Mouse (Mus musculus) embryonic facial prominence, embryonic 13.5 days (tissue): Measurements from ENCODE around the gene Tmem43. TPM values are rescaled to one million over a fixed set of nuclear protein-coding genes. Genes with fewer than 3 reads are reported as not detected.

Experiments
- ATAC-seq: fragments of 200-750 bp; cut with Nextera tagmentation; 2 replicates; pipeline ENCODE4 v1.8.0; 2017; ENCODE audit warnings: low read depth; ENCODE audit not compliant: insufficient number of reproducible peaks, insufficient read depth, low FRiP score, low TSS enrichment
- H3K27ac ChIP-seq: fragments of 300-500 bp; sonication (generic); 2 replicates; pipeline ENCODE4 v1.5.1; 2015; ENCODE audit warnings: moderate library complexity, mild to moderate bottlenecking, inconsistent platforms
- H3K27me3 ChIP-seq: fragments of 300-500 bp; sonication (generic); 2 replicates; pipeline ENCODE4 v1.6.1; 2015; ENCODE audit warnings: mild to moderate bottlenecking, inconsistent platforms
- H3K36me3 ChIP-seq: fragments of 300-500 bp; sonication (generic); 2 replicates; pipeline ENCODE4 v1.6.1; 2015; ENCODE audit warnings: mild to moderate bottlenecking, inconsistent platforms
- H3K4me1 ChIP-seq: fragments of 300-500 bp; sonication (generic); 2 replicates; pipeline ENCODE4 v1.6.1; 2015; ENCODE audit warnings: inconsistent platforms
- H3K4me2 ChIP-seq: fragments of 300-500 bp; sonication (generic); 2 replicates; pipeline ENCODE4 v1.6.1; 2015; ENCODE audit warnings: moderate library complexity, mild to moderate bottlenecking, inconsistent platforms
- H3K4me3 ChIP-seq: fragments of 300-500 bp; sonication (generic); 2 replicates; pipeline ENCODE4 v1.5.1; 2015; ENCODE audit warnings: mild to moderate bottlenecking, inconsistent platforms
- H3K9ac ChIP-seq: fragments of 300-500 bp; sonication (generic); 2 replicates; pipeline ENCODE4 v1.6.1; 2015; ENCODE audit warnings: mild to moderate bottlenecking, inconsistent platforms
- H3K9me3 ChIP-seq: fragments of 300-500 bp; sonication (generic); 2 replicates; pipeline ENCODE4 v1.6.1; 2016; ENCODE audit warnings: inconsistent platforms
- WGBS: fragments of 180-500 bp; shearing (Covaris S2); methylation state at CpG from one replicate; pipeline ENCODE4 v1.1.7; 2015; ENCODE audit warnings: mixed read lengths; 5-methylcytosine and 5-hydroxymethylcytosine counted together
- polyA plus RNA-seq: library from polyadenylated mRNA; unstranded; fragments of >200 nt; fragmentation: Nextera tagmentation; extraction: Ambion mirVana; gene quantifications from 2 replicates; pipeline ENCODE4 v1.2.1, GENCODE M21; 2015

The Tmem43 gene
- polyA plus RNA-seq, 1 experiment from 2014 or later, result 61.7 TPM

DNA sequence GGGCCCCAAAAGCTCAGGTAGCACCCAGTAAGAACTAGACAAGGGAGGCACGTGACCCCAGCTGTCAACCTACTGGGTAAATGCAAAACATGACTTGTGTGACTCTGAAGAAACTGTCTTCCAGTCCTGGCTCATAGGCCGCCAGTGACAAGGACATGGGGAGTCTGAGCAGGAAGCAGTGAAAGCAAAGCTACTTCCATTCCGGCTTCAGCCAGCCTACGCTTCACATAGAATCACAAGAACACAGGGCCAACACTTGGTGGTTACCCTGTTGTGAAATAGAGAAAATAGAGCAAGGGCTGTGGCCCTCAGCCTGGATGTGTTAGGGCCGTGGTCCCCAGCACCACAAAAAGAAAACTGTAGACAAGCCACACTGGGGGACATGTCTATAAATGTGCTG is 49.3 kb downstream of the Tmem43 start:
- no peak overlapping the region for H3K4me3 ChIP-seq
- H3K9me3 ChIP-seq, result no peaks in the 10 kb centered on the region
- H3K4me1 ChIP-seq, result no peaks in the 10 kb centered on the region
- no peak overlapping the region for H3K27ac ChIP-seq
- H3K27me3 ChIP-seq, result no peaks in the 10 kb centered on the region
- WGBS, result 93% methylated on average over 5 of the region's 5 CpGs
- no peak for ATAC-seq
- peaks cover 73% of the 10 kb centered on the region for H3K36me3 ChIP-seq
- H3K9ac ChIP-seq, result no peak overlapping the region
- H3K4me2 ChIP-seq, result no peak overlapping the region

DNA sequence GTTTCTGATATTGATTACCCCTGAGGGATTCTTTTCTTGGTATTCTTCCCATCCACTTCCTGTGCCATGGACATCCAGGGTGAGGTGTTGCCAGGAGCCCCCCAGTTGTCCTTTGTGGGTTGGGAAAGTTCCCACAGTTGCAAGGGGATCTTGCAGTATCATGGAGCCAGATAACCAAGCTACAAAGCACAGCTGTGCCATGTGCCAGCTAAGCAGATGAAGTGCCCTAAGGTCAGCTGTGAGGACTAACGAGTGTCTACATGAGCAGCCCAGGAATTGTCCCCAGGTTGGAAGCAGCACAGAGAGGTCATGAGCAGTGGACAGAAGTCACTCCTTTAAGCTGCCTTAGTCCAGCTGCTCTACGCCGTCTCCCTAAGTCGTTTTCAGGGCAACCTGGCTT is 52.0 kb downstream of the Tmem43 start:
- Histone ChIP-seq H3K4me1 (no peaks in the 10 kb centered on the region), H3K9me3 (no peaks in the 10 kb centered on the region), H3K9ac (no peak overlapping the region), H3K36me3 (peaks cover 60% of the 10 kb centered on the region), H3K27ac (no peak overlapping the region), H3K27me3 (no peaks in the 10 kb centered on the region), H3K4me2 (no peak overlapping the region), H3K4me3 (no peak overlapping the region)
- no peak for ATAC-seq
- WGBS, result 80% methylated on average over 4 of the region's 4 CpGs

DNA sequence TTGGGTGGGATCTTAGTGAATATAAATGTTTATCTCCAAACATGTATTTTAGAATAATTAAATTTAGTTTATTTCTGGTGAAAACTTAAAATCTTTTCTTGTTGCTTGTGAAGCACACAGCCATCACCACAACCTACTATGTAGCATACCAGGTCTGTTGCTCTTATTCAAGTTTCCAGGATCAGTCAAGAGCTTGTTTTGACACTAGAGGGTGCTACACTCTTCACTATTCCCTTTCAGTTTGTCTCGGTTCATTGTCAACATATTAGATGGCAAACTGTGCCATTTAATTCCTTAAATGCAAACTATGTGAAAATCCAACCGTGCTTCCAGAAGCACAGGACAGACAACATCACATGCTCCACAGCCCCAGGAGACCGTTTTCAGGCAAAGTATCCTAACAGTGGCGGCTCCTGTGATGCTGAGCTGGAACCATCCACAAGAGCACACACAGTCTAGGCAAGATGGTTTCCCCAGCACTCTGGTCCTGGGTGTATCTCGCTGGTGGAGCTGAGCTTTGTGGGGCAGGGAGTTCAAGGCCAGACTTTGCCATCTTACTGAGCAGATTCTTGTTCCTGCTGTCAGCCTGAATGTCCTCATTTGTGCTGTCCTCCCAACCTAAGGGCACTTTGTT is 53.8 kb downstream of the Tmem43 start:
- Histone ChIP-seq H3K27me3 (no peaks in the 10 kb centered on the region), H3K27ac (no peak overlapping the region), H3K4me3 (no peak overlapping the region), H3K36me3 (peaks cover 42% of the 10 kb centered on the region), H3K9ac (no peak overlapping the region), H3K4me1 (peaks cover under 1% of the 10 kb centered on the region; the same call in 1 of the 2 replicates), H3K4me2 (no peak overlapping the region), H3K9me3 (no peaks in the 10 kb centered on the region)
- 37% methylated on average over 5 of the region's 5 CpGs for WGBS
- no peak for ATAC-seq

DNA sequence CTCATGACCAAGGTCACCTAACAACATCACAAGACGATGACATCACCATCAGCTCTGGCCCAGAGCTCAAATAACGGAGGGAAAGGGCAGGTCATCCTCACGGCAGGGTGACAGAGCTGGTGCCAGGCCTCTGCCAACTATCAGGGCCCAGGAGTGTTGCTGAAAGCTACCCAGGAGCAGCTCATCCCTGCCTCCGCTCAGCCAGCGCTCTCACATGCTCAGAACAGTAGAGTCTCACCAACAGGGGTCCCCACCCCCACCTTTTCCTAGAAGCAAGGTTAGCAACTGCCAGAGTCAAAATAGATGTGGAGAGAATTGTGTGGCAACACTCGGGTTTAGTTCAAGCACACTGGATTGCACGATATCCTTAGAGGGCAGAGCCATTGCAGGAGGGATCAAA is 54.8 kb downstream of the Tmem43 start:
- no peak overlapping the region for H3K4me2 ChIP-seq
- no peaks in the 10 kb centered on the region for H3K27me3 ChIP-seq
- no peak overlapping the region for H3K9ac ChIP-seq
- no peak overlapping the region for H3K4me3 ChIP-seq
- H3K36me3 ChIP-seq, result peaks cover 32% of the 10 kb centered on the region
- no peak for ATAC-seq
- no peak overlapping the region for H3K27ac ChIP-seq
- H3K9me3 ChIP-seq, result no peaks in the 10 kb centered on the region
- 83% methylated on average over 7 of the region's 7 CpGs for WGBS
- peaks cover 9% of the 10 kb centered on the region for H3K4me1 ChIP-seq

GRCm38 (mm10) chr6:91530673-91531072 is 57.2 kb downstream of the Tmem43 start:
- no peak overlapping the region for H3K9ac ChIP-seq
- WGBS, result 82% methylated on average over 8 of the region's 8 CpGs
- H3K4me2 ChIP-seq, result no peak overlapping the region
- peaks cover 16% of the 10 kb centered on the region for H3K4me1 ChIP-seq
- no peak for ATAC-seq
- no peaks in the 10 kb centered on the region for H3K9me3 ChIP-seq
- no peaks in the 10 kb centered on the region for H3K27me3 ChIP-seq
- no peak overlapping the region for H3K27ac ChIP-seq
- H3K36me3 ChIP-seq, result peaks cover 13% of the 10 kb centered on the region; the same call in 1 of the 2 replicates
- H3K4me3 ChIP-seq, result no peak overlapping the region

DNA sequence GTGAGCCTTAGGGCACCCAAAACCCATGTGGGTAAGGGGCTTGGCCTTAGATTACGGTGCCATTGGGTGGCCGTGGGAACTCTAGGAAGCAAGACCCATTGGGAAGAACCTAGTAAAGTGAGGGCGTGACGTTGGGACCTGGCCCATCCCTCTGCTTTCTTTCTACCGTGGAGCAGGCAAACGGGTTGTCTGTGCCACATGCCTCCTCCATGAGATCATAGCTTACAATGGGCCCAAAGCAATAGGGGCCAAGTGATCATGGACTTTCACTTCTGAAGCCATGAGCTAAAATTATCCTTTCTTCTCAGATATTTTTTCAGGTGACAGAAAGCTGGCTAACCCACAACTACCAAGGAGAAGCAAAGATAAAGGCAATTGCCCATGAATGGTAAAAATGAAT is 57.8 kb downstream of the Tmem43 start:
- H3K9ac ChIP-seq, result no peak overlapping the region

DNA sequence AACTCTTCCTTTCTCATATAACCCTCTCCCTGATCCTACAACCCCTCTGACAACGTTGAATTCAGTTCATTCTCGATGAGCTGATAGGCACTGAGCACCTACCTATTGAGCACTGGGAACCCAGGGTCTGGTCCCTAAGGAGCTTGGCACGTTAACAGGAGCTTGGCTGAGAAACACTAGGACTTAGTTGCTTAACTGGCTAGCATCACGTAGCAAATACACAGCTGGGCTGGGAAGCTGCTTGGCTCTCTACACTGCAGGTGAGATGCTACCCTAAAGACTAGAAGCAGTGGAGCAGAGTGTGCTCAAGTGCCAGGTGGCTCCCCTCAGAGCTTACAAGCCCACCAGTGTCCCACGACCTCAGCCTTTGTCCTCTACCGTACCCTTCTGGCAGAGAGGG is 59.2 kb downstream of the Tmem43 start:
- Histone ChIP-seq H3K9me3 (no peaks in the 10 kb centered on the region), H3K9ac (no peak overlapping the region), H3K4me2 (no peak overlapping the region), H3K4me3 (no peak overlapping the region), H3K36me3 (peaks cover 13% of the 10 kb centered on the region; the same call in 1 of the 2 replicates), H3K27me3 (no peaks in the 10 kb centered on the region), H3K4me1 (peaks cover 16% of the 10 kb centered on the region), H3K27ac (peak overlapping the region; percentile 44)
- no peak for ATAC-seq
- 58% methylated on average over 6 of the region's 6 CpGs for WGBS

More for the DNA sequence above, 57.8 kb downstream of the Tmem43 start:
- Histone ChIP-seq H3K27me3 (no peaks in the 10 kb centered on the region), H3K36me3 (peaks cover 13% of the 10 kb centered on the region; the same call in 1 of the 2 replicates), H3K9me3 (no peaks in the 10 kb centered on the region), H3K4me2 (no peak overlapping the region), H3K4me1 (peaks cover 16% of the 10 kb centered on the region), H3K27ac (no peak overlapping the region), H3K4me3 (no peak overlapping the region)
- ATAC-seq, result no peak
- 83% methylated on average over 6 of the region's 6 CpGs for WGBS

- Histone ChIP-seq H3K4me1 (peaks cover 16% of the 10 kb centered on the region), H3K4me2 (no peak overlapping the region), H3K36me3 (peaks cover 10% of the 10 kb centered on the region; the same call in 1 of the 2 replicates), H3K27ac (peak overlapping the region; percentile 16; the same call in 1 of the 2 replicates), H3K9me3 (no peaks in the 10 kb centered on the region), H3K9ac (no peak overlapping the region), H3K27me3 (no peaks in the 10 kb centered on the region), H3K4me3 (no peak overlapping the region)
- no peak for ATAC-seq
- 35% methylated on average over 5 of the region's 5 CpGs for WGBS
Observed at GRCm38 (mm10) chr6:91533359-91533758, 59.9 kb downstream of the Tmem43 start.

- H3K27me3 ChIP-seq, result no peaks in the 10 kb centered on the region
- no peak overlapping the region for H3K9ac ChIP-seq
- 41% methylated on average over 2 of the region's 2 CpGs for WGBS
- peaks cover 16% of the 10 kb centered on the region for H3K4me1 ChIP-seq
- H3K4me2 ChIP-seq, result no peak overlapping the region
- no peak overlapping the region for H3K4me3 ChIP-seq
- peak overlapping the region; percentile 16; the same call in 1 of the 2 replicates for H3K27ac ChIP-seq
- no peak for ATAC-seq
- H3K9me3 ChIP-seq, result no peaks in the 10 kb centered on the region
- peaks cover 5% of the 10 kb centered on the region; the same call in 1 of the 2 replicates for H3K36me3 ChIP-seq
Observed at GRCm38 (mm10) chr6:91533771-91534170, 60.3 kb downstream of the Tmem43 start.

GRCm38 (mm10) chr6:91534268-91534667 is 60.8 kb downstream of the Tmem43 start:
- Histone ChIP-seq H3K27ac (no peak overlapping the region), H3K36me3 (peaks cover under 1% of the 10 kb centered on the region; the same call in 1 of the 2 replicates), H3K9me3 (no peaks in the 10 kb centered on the region), H3K9ac (no peak overlapping the region), H3K4me2 (no peak overlapping the region), H3K27me3 (no peaks in the 10 kb centered on the region), H3K4me1 (peaks cover 16% of the 10 kb centered on the region), H3K4me3 (no peak overlapping the region)
- ATAC-seq, result no peak
- 70% methylated on average over 4 of the region's 4 CpGs for WGBS

DNA sequence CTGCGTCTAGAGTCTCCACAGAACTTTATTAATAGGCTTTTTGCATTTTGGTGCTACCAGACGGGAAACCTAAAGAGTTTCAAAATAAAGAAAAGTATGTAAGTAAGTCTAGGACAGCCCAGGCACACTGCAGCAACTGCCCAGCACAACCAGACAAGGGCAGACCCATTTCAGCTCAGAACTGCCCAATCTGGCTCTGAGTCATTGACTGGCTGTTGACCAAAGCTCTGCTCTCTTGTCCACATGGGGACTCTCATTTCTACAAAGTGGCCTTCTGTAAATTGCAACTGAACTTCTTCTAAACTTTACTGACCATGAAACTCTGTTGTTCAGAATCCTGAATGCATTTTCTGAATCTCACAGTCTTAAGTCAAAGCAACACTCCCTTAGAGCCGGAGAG is 61.7 kb downstream of the Tmem43 start:
- H3K27me3 ChIP-seq, result no peaks in the 10 kb centered on the region
- no peak overlapping the region for H3K4me3 ChIP-seq
- no peaks in the 10 kb centered on the region for H3K36me3 ChIP-seq
- H3K4me1 ChIP-seq, result peaks cover 16% of the 10 kb centered on the region
- 82% methylated on average over 3 of the region's 3 CpGs for WGBS
- H3K9ac ChIP-seq, result no peak overlapping the region
- H3K27ac ChIP-seq, result no peak overlapping the region
- no peaks in the 10 kb centered on the region for H3K9me3 ChIP-seq
- H3K4me2 ChIP-seq, result no peak overlapping the region
- no peak for ATAC-seq

DNA sequence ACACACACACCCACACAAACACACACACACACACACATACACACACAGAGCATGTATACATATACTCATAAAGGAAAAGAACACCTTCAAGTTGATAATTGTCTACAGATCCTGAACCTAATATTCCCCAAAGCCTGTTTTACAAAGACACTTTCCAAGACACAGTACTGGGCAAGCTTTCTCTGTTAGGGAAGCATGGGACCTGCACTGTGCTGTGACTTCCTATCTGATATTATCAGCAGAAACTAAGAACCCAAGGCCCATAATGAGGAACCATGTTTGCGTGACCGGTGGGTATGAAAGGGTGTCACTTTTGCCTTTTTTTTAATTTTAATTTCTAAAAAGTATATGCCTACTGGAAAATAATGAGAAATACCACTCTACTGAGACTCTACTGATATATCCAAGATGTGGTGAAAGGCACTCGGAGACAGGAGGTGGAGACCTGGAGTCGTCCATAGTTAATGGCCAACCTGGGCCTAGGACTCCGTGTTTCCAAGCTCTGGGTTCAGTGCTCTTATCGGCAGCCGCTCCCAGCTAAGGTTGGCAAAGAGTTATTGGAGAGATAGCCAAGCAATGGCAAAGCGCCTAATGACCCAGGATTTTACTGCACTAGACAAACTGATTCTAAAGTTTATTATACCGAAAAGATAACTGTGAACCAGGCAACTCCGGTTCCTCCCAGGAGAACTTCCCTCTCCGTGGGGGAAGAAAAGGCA is 62.7 kb downstream of the Tmem43 start:
- WGBS, result 90% methylated on average over 11 of the region's 11 CpGs
- peaks cover 19% of the 10 kb centered on the region for H3K4me1 ChIP-seq

More for the DNA sequence above, 62.7 kb downstream of the Tmem43 start:
- Histone ChIP-seq H3K4me2 (no peak overlapping the region), H3K27ac (no peak overlapping the region), H3K4me3 (no peak overlapping the region), H3K27me3 (no peaks in the 10 kb centered on the region), H3K9me3 (no peaks in the 10 kb centered on the region), H3K36me3 (no peaks in the 10 kb centered on the region), H3K9ac (no peak overlapping the region)
- no peak for ATAC-seq
